Mouse (Mus musculus) bone marrow macrophage, adult 2 months (primary cell): ENCODE measurements around the gene Morn1.

Experiments used
- CTCF ChIP-seq: IDR thresholded peaks from 2 replicates; pipeline ENCODE4 v1.5.1; 2012; ENCODE audit warnings: low read depth, mild to moderate bottlenecking, low read length, moderate library complexity
- POLR2A ChIP-seq: IDR thresholded peaks from 2 replicates; pipeline ENCODE4 v1.6.1; 2012; ENCODE audit warnings: mild to moderate bottlenecking, low read depth, low read length, borderline replicate concordance

GRCm38 (mm10) chr4:155069191-155069590, 17.2 kb upstream of the Morn1 start:
- TF ChIP-seq CTCF (no peak), POLR2A (no peak)
